In genomic region chr5:121541235-121541634, GRCm38 (mm10) we compare ENCODE assay signal across 29 mouse cellular contexts. TPM values are rescaled to one million over a fixed set of nuclear protein-coding genes. Genes with fewer than 3 reads are reported as not detected.
DNase-seq lines count a peak whose midpoint lies in the region; ATAC-seq and TF ChIP-seq lines count a peak whose summit lies in the region.
"Had no signal": no experiment of that assay in that cellular context is flagged by ENCODE, and none has a peak within 500 bp of the region (broad histone marks: within the 10 kb centered on the region; RNA-seq: fewer than 3 reads in every experiment).

No protein-coding gene starts in this region.

- TF ChIP-seq CTCF in hindbrain, postnatal 0 days (IDR thresholded peaks at IDR 0.05; ENCODE audit: low read depth), result peak; percentile 43
- TF ChIP-seq CTCF in lung, postnatal 0 days (IDR thresholded peaks at IDR 0.05), result peak; percentile 41
- no peak for TF ChIP-seq CTCF in lung, adult 2 months (IDR thresholded peaks at IDR 0.05; ENCODE audit: insufficient read depth, low read length)
- TF ChIP-seq CTCF in MEL (IDR thresholded peaks at IDR 0.05 in 2 of 3, conservative IDR thresholded peaks at IDR 0.05 in 1 of 3; ENCODE audit: control insufficient read depth in 1 of 3, insufficient read depth in 1 of 3, low read depth in 2 of 3, low read length in 3 of 3, poor library complexity in 1 of 3, severe bottlenecking in 1 of 3), result peak in 1 of 3 experiments; percentile 13; a peak in 1 of 6 replicates
- TF ChIP-seq CTCF in heart, adult 2 months (IDR thresholded peaks at IDR 0.05), result no peak
- no peak for TF ChIP-seq CTCF in thymus, adult 2 months (IDR thresholded peaks at IDR 0.05; ENCODE audit: borderline replicate concordance, control insufficient read depth, extremely low read depth, insufficient read depth, low read length, poor library complexity)

- H3K4me1 ChIP-seq in hindbrain, postnatal 0 days (ENCODE audit: insufficient read depth, low read length), result peaks cover 7% of the 10 kb centered on the region
- H3K4me1 ChIP-seq in hindbrain, embryonic 10.5 days (replicated peaks), result peaks cover 34% of the 10 kb centered on the region
- H3K4me1 ChIP-seq in lung, postnatal 0 days (ENCODE audit: insufficient read depth, low read depth, low read length), result peaks cover 8% of the 10 kb centered on the region; the same call in 1 of the 2 replicates
- H3K4me1 ChIP-seq in lung, adult 2 months (ENCODE audit: control insufficient read depth, insufficient read depth, low read length), result peaks cover 10% of the 10 kb centered on the region; the same call in 1 of the 2 replicates
- peaks cover 4 to 7% of the 10 kb centered on the region in 2 experiments for H3K4me1 ChIP-seq in MEL (ENCODE audit: control insufficient read depth in 1 of 2, insufficient read depth in 2 of 2, low read length in 2 of 2)
- H3K4me1 ChIP-seq in heart, adult 2 months (ENCODE audit: control insufficient read depth, insufficient read depth, low read length), result peaks cover 4% of the 10 kb centered on the region
- H3K4me1 ChIP-seq in thymus, adult 2 months (replicated peaks; ENCODE audit: control insufficient read depth, insufficient read depth, low read length), result peaks cover 10% of the 10 kb centered on the region

- H3K9ac ChIP-seq in hindbrain, postnatal 0 days (replicated peaks; ENCODE audit: low read length), result no peak overlapping the region
- no peak overlapping the region for H3K9ac ChIP-seq in lung, postnatal 0 days (replicated peaks; ENCODE audit: low read depth)
- H3K9ac ChIP-seq in MEL (ENCODE audit: control insufficient read depth, low read depth, low read length, poor library complexity, severe bottlenecking), result no peak overlapping the region
- H3K9ac ChIP-seq in heart, adult 2 months (ENCODE audit: low read depth, low read length), result no peak overlapping the region
- H3K9ac ChIP-seq: limb, embryonic 15.5 days had no signal

- peak; percentile 25 for DNase-seq in hindbrain, postnatal 0 days (ENCODE audit: low spot score)
- DNase-seq in hindbrain, embryonic 10.5 days (ENCODE audit: low spot score), result no peak
- DNase-seq in lung, postnatal 0 days (ENCODE audit: low spot score), result no peak
- no peak for DNase-seq in lung, adult 2 months
- peak; percentile 22 for DNase-seq in MEL (ENCODE audit: low read depth, low spot score)
- peak; percentile 36 for DNase-seq in splenic B cell, adult 2 months (ENCODE audit: low read depth, low spot score)
- DNase-seq in heart, adult 2 months, result no peak
- no peak for DNase-seq in thymus, adult 2 months
- DNase-seq: adrenal gland, postnatal 14 days; cerebellum, adult 18-20 months; cerebellum, postnatal 25 days; gastrocnemius, postnatal 14 days; layer of hippocampus, postnatal 36 days; lung, postnatal 4 days; retina, postnatal 1 day; right cerebral cortex, postnatal 4 days; thymus, postnatal 14 days had no signal

- H3K36me3 ChIP-seq in hindbrain, postnatal 0 days (ENCODE audit: insufficient read depth, low read length), result peaks cover under 1% of the 10 kb centered on the region; the same call in 1 of the 2 replicates
- H3K36me3 ChIP-seq in hindbrain, embryonic 10.5 days, result peaks cover 42% of the 10 kb centered on the region
- 0 out of 2 replicates have a peak, but pooled peaks cover 10% of the 10 kb centered on the region for H3K36me3 ChIP-seq in lung, postnatal 0 days (ENCODE audit: insufficient read depth, low read length)
- H3K36me3 ChIP-seq in MEL (ENCODE audit: control insufficient read depth in 1 of 2, insufficient read depth in 2 of 2, low read length in 2 of 2), result peaks cover 10 to 18% of the 10 kb centered on the region in 2 experiments
- H3K36me3 ChIP-seq in splenic B cell, adult 2 months (ENCODE audit: control insufficient read depth, insufficient read depth, low read length, poor library complexity, severe bottlenecking), result peaks cover 10% of the 10 kb centered on the region; the same call in 1 of the 2 replicates
- peaks cover 3% of the 10 kb centered on the region; the same call in 1 of the 2 replicates for H3K36me3 ChIP-seq in heart, adult 2 months (ENCODE audit: control insufficient read depth, insufficient read depth, low read length)
- peaks cover 16% of the 10 kb centered on the region for H3K36me3 ChIP-seq in thymus, adult 2 months (ENCODE audit: control insufficient read depth, insufficient read depth, low read length)

- TF ChIP-seq RAD21 in MEL (IDR thresholded peaks at IDR 0.05; ENCODE audit: low read depth, low read length), result no peak

- no peak for TF ChIP-seq EP300 in lung, postnatal 0 days (IDR thresholded peaks at IDR 0.05)
- no peak for TF ChIP-seq EP300 in MEL (IDR thresholded peaks at IDR 0.05; ENCODE audit: low read depth in 1 of 2, low read length in 2 of 2)
- TF ChIP-seq EP300 in heart, adult 2 months (IDR thresholded peaks at IDR 0.05; ENCODE audit: insufficient read depth, low read depth, low read length), result no peak

- no peak overlapping the region for H3K4me3 ChIP-seq in hindbrain, postnatal 0 days (ENCODE audit: low read length)
- H3K4me3 ChIP-seq in hindbrain, embryonic 10.5 days, result no peak overlapping the region
- no peak overlapping the region for H3K4me3 ChIP-seq in lung, postnatal 0 days (ENCODE audit: low read depth, low read length)
- no peak overlapping the region for H3K4me3 ChIP-seq in lung, adult 2 months (replicated peaks; ENCODE audit: extremely low read depth, low read depth, low read length)
- no peak overlapping the region for H3K4me3 ChIP-seq in MEL (ENCODE audit: control insufficient read depth in 1 of 2, insufficient read depth in 1 of 2, low read depth in 2 of 2, low read length in 2 of 2)
- no peak overlapping the region for H3K4me3 ChIP-seq in heart, adult 2 months
- no peak overlapping the region for H3K4me3 ChIP-seq in thymus, adult 2 months (ENCODE audit: control insufficient read depth, insufficient read depth, low read length)
- H3K4me3 ChIP-seq: limb, embryonic 15.5 days had no signal

- H3K9me3 ChIP-seq in hindbrain, postnatal 0 days (ENCODE audit: low read length), result no peaks in the 10 kb centered on the region
- H3K9me3 ChIP-seq in hindbrain, embryonic 10.5 days, result no peaks in the 10 kb centered on the region
- no peaks in the 10 kb centered on the region for H3K9me3 ChIP-seq in lung, postnatal 0 days (ENCODE audit: low read length)
- H3K9me3 ChIP-seq in MEL (replicated peaks; ENCODE audit: insufficient read depth, low read length), result no peaks in the 10 kb centered on the region
- H3K9me3 ChIP-seq: limb, embryonic 15.5 days had no signal

- H3K4me2 ChIP-seq in hindbrain, postnatal 0 days (ENCODE audit: low read depth, low read length), result no peak overlapping the region
- H3K4me2 ChIP-seq in lung, postnatal 0 days (replicated peaks; ENCODE audit: low read depth, low read length), result no peak overlapping the region
- H3K4me2 ChIP-seq: limb, embryonic 15.5 days had no signal

- ATAC-seq in hindbrain, postnatal 0 days, result no peak
- ATAC-seq in lung, postnatal 0 days, result no peak
- ATAC-seq: activated CD4-positive, CD25-positive, alpha-beta regulatory T cell, adult 4 months; inflammation-experienced regulatory T-cells, adult 6 months had no signal

- peaks cover 44% of the 10 kb centered on the region for H3K79me2 ChIP-seq in MEL (ENCODE audit: control insufficient read depth, insufficient read depth, low read length, poor library complexity)
- H3K79me2 ChIP-seq in heart, adult 2 months (replicated peaks; ENCODE audit: control insufficient read depth, insufficient read depth, low read length), result no peaks in the 10 kb centered on the region; the same call in none of the 2 replicates

- no peak overlapping the region for H3K27ac ChIP-seq in hindbrain, postnatal 0 days
- H3K27ac ChIP-seq in hindbrain, embryonic 10.5 days, result no peak overlapping the region
- H3K27ac ChIP-seq in lung, postnatal 0 days (ENCODE audit: low read length), result no peak overlapping the region
- H3K27ac ChIP-seq in MEL (ENCODE audit: control insufficient read depth, low read depth, low read length), result no peak overlapping the region
- H3K27ac ChIP-seq in heart, adult 2 months, result no peak overlapping the region
- H3K27ac ChIP-seq in thymus, adult 2 months (ENCODE audit: control insufficient read depth, insufficient read depth, low read length), result no peak overlapping the region
- H3K27ac ChIP-seq: limb, embryonic 15.5 days had no signal

- no peak for TF ChIP-seq POLR2A in lung, adult 2 months (IDR thresholded peaks at IDR 0.05; ENCODE audit: borderline replicate concordance, extremely low read depth, low read depth, low read length)
- no peak for TF ChIP-seq POLR2A in MEL (IDR thresholded peaks at IDR 0.05; ENCODE audit: control insufficient read depth in 1 of 2, insufficient read depth in 1 of 2, low read depth in 1 of 2, low read length in 2 of 2, poor library complexity in 1 of 2)
- no peak for TF ChIP-seq POLR2A in heart, adult 2 months (IDR thresholded peaks at IDR 0.05; ENCODE audit: insufficient read depth, low read depth, low read length)
- TF ChIP-seq POLR2A in thymus, adult 2 months (IDR thresholded peaks at IDR 0.05; ENCODE audit: control insufficient read depth, extremely low read depth, insufficient read depth, low read length, poor library complexity), result no peak

- H3K27me3 ChIP-seq in hindbrain, postnatal 0 days (ENCODE audit: insufficient read depth, low read length), result no peaks in the 10 kb centered on the region
- no peaks in the 10 kb centered on the region for H3K27me3 ChIP-seq in hindbrain, embryonic 10.5 days (ENCODE audit: insufficient read depth, poor library complexity, severe bottlenecking)
- no peaks in the 10 kb centered on the region for H3K27me3 ChIP-seq in lung, postnatal 0 days (replicated peaks; ENCODE audit: insufficient read depth, low read length)
- no peaks in the 10 kb centered on the region for H3K27me3 ChIP-seq in MEL (ENCODE audit: control insufficient read depth in 1 of 2, insufficient read depth in 2 of 2, low read length in 2 of 2)
- no peaks in the 10 kb centered on the region for H3K27me3 ChIP-seq in splenic B cell, adult 2 months (ENCODE audit: control insufficient read depth, insufficient read depth, low read length, poor library complexity, severe bottlenecking)
- no peaks in the 10 kb centered on the region for H3K27me3 ChIP-seq in heart, adult 2 months (ENCODE audit: control insufficient read depth, insufficient read depth, low read length)
- H3K27me3 ChIP-seq in thymus, adult 2 months (ENCODE audit: control insufficient read depth, insufficient read depth, low read length), result no peaks in the 10 kb centered on the region
- H3K27me3 ChIP-seq: limb, embryonic 15.5 days had no signal

- WGBS in hindbrain, postnatal 0 days, result 86% methylated on average over 7 of the region's 7 CpGs
- 93% methylated on average over 7 of the region's 7 CpGs for WGBS in hindbrain, embryonic 10.5 days
- WGBS in lung, postnatal 0 days, result 79% methylated on average over 7 of the region's 7 CpGs
- 66% methylated on average over 7 of the region's 7 CpGs for WGBS in lung, adult 2 months
- 79% methylated on average over 7 of the region's 7 CpGs for WGBS in heart, adult 2 months
- WGBS in thymus, adult 2 months, result 81% methylated on average over 7 of the region's 7 CpGs

- intact Hi-C loops in heart, adult 2 months (cut with DNase I), result no loop called here

RNA-seq across cellular contexts. Expression of gene Adam1a, which starts 4.0 kb away (rescaled TPM):
- total RNA-seq in hindbrain, postnatal 0 days (2014; rRNA removed), result 8.5 and 14.4 TPM in 2 replicates
- 1.3 and 1.4 TPM in 2 replicates for polyA plus RNA-seq in hindbrain, postnatal 0 days (2015; fragmentation: Nextera tagmentation; extraction: Ambion mirVana)
- 1.3 and 2.2 TPM in 2 replicates for polyA plus RNA-seq in hindbrain, embryonic 10.5 days (2016; fragmentation: Nextera tagmentation; extraction: Ambion mirVana)
- polyA plus RNA-seq in lung, postnatal 0 days (2015; fragmentation: Nextera tagmentation; extraction: Ambion mirVana), result 1.4 and 1.6 TPM in 2 replicates
- 4.4 and 5.7 TPM in 2 replicates for polyA plus RNA-seq in lung, adult 2 months (2012; rRNA removed)
- total RNA-seq in MEL (2012; rRNA removed), result 0.92 and 1.9 TPM in 2 replicates
- 1 to 10 TPM in 1 of 2 experiments, not detected in 1; 1.0 TPM for polyA plus RNA-seq in MEL (2012; ENCODE audit: insufficient read depth in 1 of 2, insufficient read length in 2 of 2, low read depth in 1 of 2, low replicate concordance in 2 of 2, missing spikeins in 1 of 2)
- 1 to 10 TPM; 1.0 to 2.5 TPM for total RNA-seq in heart, adult 2 months (2021)
- 3.4 and 3.9 TPM in 2 replicates for polyA plus RNA-seq in heart, adult 2 months (2012; rRNA removed)
- polyA plus RNA-seq in thymus, adult 2 months (2012; rRNA removed), result 4.0 and 6.8 TPM in 2 replicates

RNA-seq across cellular contexts. Expression of gene Gm42878, which starts 4.0 kb away (rescaled TPM):
- not detected in 2 replicates for total RNA-seq in hindbrain, postnatal 0 days (2014; rRNA removed)
- polyA plus RNA-seq in hindbrain, postnatal 0 days (2015; fragmentation: Nextera tagmentation; extraction: Ambion mirVana), result not detected in 2 replicates
- not detected in 2 replicates for polyA plus RNA-seq in hindbrain, embryonic 10.5 days (2016; fragmentation: Nextera tagmentation; extraction: Ambion mirVana)
- polyA plus RNA-seq in lung, postnatal 0 days (2015; fragmentation: Nextera tagmentation; extraction: Ambion mirVana), result not detected in 2 replicates
- polyA plus RNA-seq in lung, adult 2 months (2012; rRNA removed), result 0.28 TPM in 1 of 2 replicates, not detected in the other
- 0.20 TPM in 1 of 2 replicates, not detected in the other for total RNA-seq in MEL (2012; rRNA removed)
- polyA plus RNA-seq in MEL (2012; ENCODE audit: insufficient read depth in 1 of 2, insufficient read length in 2 of 2, low read depth in 1 of 2, low replicate concordance in 2 of 2, missing spikeins in 1 of 2), result not detected
- total RNA-seq in heart, adult 2 months (2021), result under 1 TPM in 1 of 2 experiments, not detected in 1; 0.63 TPM
- 0.16 and 0.79 TPM in 2 replicates for polyA plus RNA-seq in heart, adult 2 months (2012; rRNA removed)
- polyA plus RNA-seq in thymus, adult 2 months (2012; rRNA removed), result not detected in 2 replicates
- total RNA-seq: adrenal gland, postnatal 14 days; gastrocnemius, postnatal 14 days; layer of hippocampus, adult 18-20 months; left cerebral cortex, postnatal 36 days; monocyte, adult 5-6 weeks had no signal
- polyA plus RNA-seq: activated CD4-positive, CD25-positive, alpha-beta regulatory T cell, adult 4 months; forebrain, embryonic 11.5 days; heart, postnatal 0 days; hindbrain, embryonic 11.5 days; inflammation-experienced regulatory T-cells, adult 6 months; kidney, embryonic 14.5 days; limb, embryonic 15.5 days; liver, embryonic 16.5 days; neural tube, embryonic 11.5 days had no signal

RNA-seq across cellular contexts. Expression of gene Mapkapk5, which starts 4.5 kb away (rescaled TPM):
- total RNA-seq in hindbrain, postnatal 0 days (2014; rRNA removed), result 51.0 and 57.6 TPM in 2 replicates
- 43.1 and 46.1 TPM in 2 replicates for polyA plus RNA-seq in hindbrain, postnatal 0 days (2015; fragmentation: Nextera tagmentation; extraction: Ambion mirVana)
- polyA plus RNA-seq in hindbrain, embryonic 10.5 days (2016; fragmentation: Nextera tagmentation; extraction: Ambion mirVana), result 48.8 and 53.9 TPM in 2 replicates
- 39.1 and 42.1 TPM in 2 replicates for polyA plus RNA-seq in lung, postnatal 0 days (2015; fragmentation: Nextera tagmentation; extraction: Ambion mirVana)
- polyA plus RNA-seq in lung, adult 2 months (2012; rRNA removed), result 20.6 and 36.8 TPM in 2 replicates
- 49.6 and 66.3 TPM in 2 replicates for total RNA-seq in MEL (2012; rRNA removed)
- 10 to 100 TPM in 1 of 2 experiments, not detected in 1; 74.8 TPM for polyA plus RNA-seq in MEL (2012; ENCODE audit: insufficient read depth in 1 of 2, insufficient read length in 2 of 2, low read depth in 1 of 2, low replicate concordance in 2 of 2, missing spikeins in 1 of 2)
- total RNA-seq in heart, adult 2 months (2021), result 10 to 100 TPM; 79.8 to 84.2 TPM
- 33.0 and 67.7 TPM in 2 replicates for polyA plus RNA-seq in heart, adult 2 months (2012; rRNA removed)
- 38.7 and 49.3 TPM in 2 replicates for polyA plus RNA-seq in thymus, adult 2 months (2012; rRNA removed)

RNA-seq across cellular contexts. Expression of gene Adam1b, which starts 38.0 kb away (rescaled TPM):
- not detected in 2 replicates for total RNA-seq in hindbrain, postnatal 0 days (2014; rRNA removed)
- polyA plus RNA-seq in hindbrain, postnatal 0 days (2015; fragmentation: Nextera tagmentation; extraction: Ambion mirVana), result not detected in 2 replicates
- 0.08 TPM in 1 of 2 replicates, not detected in the other for polyA plus RNA-seq in hindbrain, embryonic 10.5 days (2016; fragmentation: Nextera tagmentation; extraction: Ambion mirVana)
- polyA plus RNA-seq in lung, postnatal 0 days (2015; fragmentation: Nextera tagmentation; extraction: Ambion mirVana), result 0.14 and 0.38 TPM in 2 replicates
- not detected in 2 replicates for polyA plus RNA-seq in lung, adult 2 months (2012; rRNA removed)
- total RNA-seq in MEL (2012; rRNA removed), result not detected in 2 replicates
- polyA plus RNA-seq in MEL (2012; ENCODE audit: insufficient read depth in 1 of 2, insufficient read length in 2 of 2, low read depth in 1 of 2, low replicate concordance in 2 of 2, missing spikeins in 1 of 2), result under 1 TPM in 1 of 2 experiments, not detected in 1; 0.06 TPM
- not detected for total RNA-seq in heart, adult 2 months (2021)
- 0.04 TPM in 1 of 2 replicates, not detected in the other for polyA plus RNA-seq in heart, adult 2 months (2012; rRNA removed)
- not detected in 2 replicates for polyA plus RNA-seq in thymus, adult 2 months (2012; rRNA removed)
- total RNA-seq: adrenal gland, postnatal 14 days; gastrocnemius, postnatal 14 days had no signal
- polyA plus RNA-seq: activated CD4-positive, CD25-positive, alpha-beta regulatory T cell, adult 4 months; hindbrain, embryonic 11.5 days; liver, embryonic 16.5 days; neural tube, embryonic 11.5 days had no signal

RNA-seq across cellular contexts. Expression of gene Aldh2, which starts 52.4 kb away (rescaled TPM):
- 87.7 and 106 TPM in 2 replicates for total RNA-seq in hindbrain, postnatal 0 days (2014; rRNA removed)
- polyA plus RNA-seq in hindbrain, postnatal 0 days (2015; fragmentation: Nextera tagmentation; extraction: Ambion mirVana), result 150 and 157 TPM in 2 replicates
- polyA plus RNA-seq in hindbrain, embryonic 10.5 days (2016; fragmentation: Nextera tagmentation; extraction: Ambion mirVana), result 123 and 124 TPM in 2 replicates
- 580 and 606 TPM in 2 replicates for polyA plus RNA-seq in lung, postnatal 0 days (2015; fragmentation: Nextera tagmentation; extraction: Ambion mirVana)
- polyA plus RNA-seq in lung, adult 2 months (2012; rRNA removed), result 1,209 and 1,438 TPM in 2 replicates
- total RNA-seq in MEL (2012; rRNA removed), result 116 and 198 TPM in 2 replicates
- polyA plus RNA-seq in MEL (2012; ENCODE audit: insufficient read depth in 1 of 2, insufficient read length in 2 of 2, low read depth in 1 of 2, low replicate concordance in 2 of 2, missing spikeins in 1 of 2), result 100 to 1,000 TPM; 267 to 471 TPM
- total RNA-seq in heart, adult 2 months (2021), result 100 to 1,000 TPM; 339 to 371 TPM
- 433 and 501 TPM in 2 replicates for polyA plus RNA-seq in heart, adult 2 months (2012; rRNA removed)
- polyA plus RNA-seq in thymus, adult 2 months (2012; rRNA removed), result 203 and 217 TPM in 2 replicates

Comparison
In these comparisons a context has a peak if more than half of its experiments do, and no peak if none do; other contexts are left out.
1. DNase-seq: peak in hindbrain, postnatal 0 days (single experiment), MEL (single experiment) and splenic B cell, adult 2 months (single experiment); none in hindbrain, embryonic 10.5 days (single experiment), lung, postnatal 0 days (single experiment), lung, adult 2 months (single experiment), heart, adult 2 months (0 of 2) and thymus, adult 2 months (single experiment).
2. CTCF ChIP-seq: peak in hindbrain, postnatal 0 days (single experiment) and lung, postnatal 0 days (single experiment); none in lung, adult 2 months (single experiment), heart, adult 2 months (single experiment) and thymus, adult 2 months (single experiment).